Mouse (Mus musculus): ENCODE results near the gene Slc39a2. TPM values are rescaled to one million over a fixed set of nuclear protein-coding genes. Genes with fewer than 3 reads are reported as not detected.

Gene Slc39a2
- total RNA-seq, 1 experiment from 2014 or later: not detected

DNA sequence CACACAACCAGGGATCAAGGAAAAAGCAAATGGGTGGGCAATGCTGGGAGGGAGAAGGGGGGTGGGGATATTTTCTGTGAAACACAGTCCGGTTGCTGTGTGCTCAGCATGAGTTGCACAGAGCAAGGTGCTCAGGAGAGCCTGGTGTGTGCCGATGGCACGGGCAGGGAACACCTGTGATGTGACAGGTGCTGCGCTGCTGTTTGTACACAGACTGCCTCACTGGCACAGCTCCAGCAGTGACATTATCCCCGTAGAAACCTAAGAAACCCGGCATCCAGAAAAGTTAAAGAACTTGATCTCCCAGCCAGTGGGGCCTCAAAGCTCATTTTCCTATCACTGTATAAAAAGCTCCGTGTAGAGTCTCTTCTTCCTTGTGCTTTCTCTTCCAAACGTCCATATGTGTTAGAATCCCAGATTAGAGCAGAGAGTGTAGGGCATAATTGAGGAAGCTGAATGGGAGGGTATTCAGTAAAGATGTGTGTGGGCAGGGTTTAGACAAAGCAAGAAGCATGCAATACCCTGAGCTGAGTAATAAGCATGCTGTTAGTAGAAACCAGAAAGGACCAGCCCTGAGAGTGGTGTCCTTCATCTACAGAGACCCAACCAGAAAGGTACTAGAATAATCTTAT, 4.0 kb downstream of the Slc39a2 start:
- ATAC-seq (replicated peaks; ENCODE audit: insufficient number of reproducible peaks, low FRiP score, low TSS enrichment, poor library complexity, severe bottlenecking): no peak

GRCm38 (mm10) chr14:51899351-51899750, 6.7 kb downstream of the Slc39a2 start:
- no peak for ATAC-seq (replicated peaks; ENCODE audit: insufficient number of reproducible peaks, low FRiP score, low TSS enrichment, poor library complexity, severe bottlenecking)

GRCm38 (mm10) chr14:51902806-51903710, 10.4 kb downstream of the Slc39a2 start:
- peak; percentile 76 for ATAC-seq (replicated peaks; ENCODE audit: insufficient number of reproducible peaks, low FRiP score, low TSS enrichment, poor library complexity, severe bottlenecking)

DNA sequence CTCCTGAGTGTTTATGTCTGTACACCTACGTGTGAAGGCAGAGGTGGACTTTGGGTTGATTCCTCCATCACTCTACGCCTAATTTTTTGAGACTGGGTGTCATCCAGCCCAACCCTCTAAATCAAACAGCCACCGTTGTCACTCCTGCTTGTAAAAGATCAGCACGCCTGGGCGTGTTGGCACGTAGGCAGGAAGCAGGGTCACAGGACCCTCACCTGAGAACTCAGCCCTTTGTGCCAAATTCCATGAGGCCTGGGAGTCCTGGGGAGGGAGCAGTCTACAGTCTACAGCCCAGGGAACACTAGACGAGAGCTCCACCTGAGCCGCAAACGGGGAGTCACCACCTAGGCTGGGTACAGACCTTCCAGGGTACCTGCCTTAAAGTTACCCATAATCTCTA, 11.1 kb downstream of the Slc39a2 start:
- no peak for ATAC-seq (replicated peaks; ENCODE audit: insufficient number of reproducible peaks, low FRiP score, low TSS enrichment, poor library complexity, severe bottlenecking)

DNA sequence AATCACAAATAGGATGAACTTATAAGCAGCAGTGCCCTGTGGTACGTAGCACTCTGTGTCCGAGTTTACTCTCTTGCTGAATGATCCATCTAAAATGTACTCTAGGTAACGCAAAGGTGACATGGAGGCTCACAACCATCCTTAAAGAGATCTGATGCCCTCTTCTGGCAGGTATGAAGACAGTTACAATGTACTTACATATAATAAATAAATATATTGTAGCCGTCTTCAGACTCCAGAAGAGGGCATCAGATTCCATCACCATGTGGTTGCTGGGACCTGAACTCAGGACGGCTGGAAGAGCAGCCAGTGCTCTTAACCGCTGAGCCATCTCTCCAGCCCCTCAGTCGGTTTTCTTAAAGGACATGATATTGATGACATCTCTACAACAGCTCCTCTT, 12.0 kb downstream of the Slc39a2 start:
- ATAC-seq (replicated peaks; ENCODE audit: insufficient number of reproducible peaks, low FRiP score, low TSS enrichment, poor library complexity, severe bottlenecking): no peak

GRCm38 (mm10) chr14:51906102-51906501, 13.4 kb downstream of the Slc39a2 start:
- no peak for ATAC-seq (replicated peaks; ENCODE audit: insufficient number of reproducible peaks, low FRiP score, low TSS enrichment, poor library complexity, severe bottlenecking)

- no peak for ATAC-seq (replicated peaks; ENCODE audit: insufficient number of reproducible peaks, low FRiP score, low TSS enrichment, poor library complexity, severe bottlenecking)
These were observed 18.6 kb downstream of the Slc39a2 start for GRCm38 (mm10) chr14:51911301-51911700.

DNA sequence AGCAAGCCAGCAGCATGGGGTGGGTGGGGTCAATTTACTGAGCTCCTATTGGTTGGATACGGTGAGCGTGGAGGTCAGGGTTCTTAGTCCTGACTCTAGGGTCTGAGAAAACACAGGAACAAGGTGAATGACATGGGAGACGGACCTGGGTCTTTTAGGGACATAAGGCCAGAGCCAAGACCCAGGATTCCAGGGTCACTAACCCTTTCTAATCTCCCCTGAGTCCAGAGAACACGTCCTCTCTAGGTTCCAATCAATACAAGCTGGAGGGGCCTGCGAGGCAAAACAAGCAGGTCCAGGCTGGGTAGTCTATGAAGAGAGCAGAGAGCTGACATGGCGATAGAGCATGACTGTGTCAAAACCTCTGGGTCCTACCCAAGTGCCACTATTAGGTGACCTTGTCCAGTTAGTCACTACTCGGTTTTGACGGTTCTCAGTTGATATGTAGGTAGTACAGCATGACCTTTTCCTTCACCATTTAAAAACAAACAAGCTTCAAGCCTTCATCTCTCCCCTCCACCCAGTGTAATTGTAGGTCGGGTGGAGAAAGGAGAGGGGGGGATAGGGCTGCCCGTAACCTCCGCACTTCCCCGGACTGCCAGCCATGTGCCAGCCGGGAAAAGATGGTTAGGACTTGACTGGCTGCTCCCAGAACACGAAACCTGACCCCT, 19.8 kb downstream of the Slc39a2 start:
- no peak for ATAC-seq (replicated peaks; ENCODE audit: insufficient number of reproducible peaks, low FRiP score, low TSS enrichment, poor library complexity, severe bottlenecking)

DNA sequence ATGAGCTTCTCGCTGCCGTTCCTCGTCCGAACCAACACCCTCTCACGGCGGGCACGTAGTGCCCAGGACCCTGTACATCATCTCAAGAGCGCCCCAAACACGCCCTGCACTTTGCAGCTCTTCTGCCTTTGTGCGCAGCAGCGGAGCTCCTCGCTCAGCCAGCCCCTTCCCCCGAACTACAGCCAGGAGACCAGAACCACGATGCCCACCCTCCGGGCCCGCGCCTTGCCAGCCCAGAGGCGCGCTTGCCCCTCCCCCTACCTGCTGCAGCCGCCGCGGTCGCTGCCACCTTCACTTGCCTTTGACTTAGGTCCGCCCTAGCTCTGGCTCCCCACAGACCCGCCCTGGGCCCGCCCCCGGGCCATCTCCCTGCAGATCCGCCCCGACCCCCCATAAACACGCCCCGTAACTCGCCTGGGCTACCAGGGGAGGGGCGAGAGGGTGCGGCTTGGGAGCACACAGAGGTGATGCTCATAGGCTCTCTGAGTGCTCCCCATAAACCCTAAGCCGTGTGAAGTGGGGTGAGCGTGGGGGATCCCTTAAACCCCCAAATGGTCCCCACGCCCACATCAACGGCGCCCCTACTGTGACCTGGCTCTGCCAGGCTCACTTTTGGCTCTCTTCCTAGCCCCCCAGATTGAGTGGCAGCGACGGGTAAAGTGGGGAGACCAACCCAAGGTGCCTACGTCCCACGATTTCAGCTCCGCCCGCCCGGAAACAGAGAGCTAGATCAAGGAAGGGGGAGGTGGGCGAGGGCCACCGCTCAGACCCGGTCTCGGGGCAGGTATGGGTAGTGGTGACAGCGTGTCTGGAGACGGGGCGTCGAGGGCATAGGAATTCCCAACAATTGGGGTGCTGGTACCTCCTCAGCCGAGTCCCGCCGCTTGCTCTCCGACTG, 20.6 kb downstream of the Slc39a2 start:
- ATAC-seq (replicated peaks; ENCODE audit: insufficient number of reproducible peaks, low FRiP score, low TSS enrichment, poor library complexity, severe bottlenecking): peak; percentile 52

DNA sequence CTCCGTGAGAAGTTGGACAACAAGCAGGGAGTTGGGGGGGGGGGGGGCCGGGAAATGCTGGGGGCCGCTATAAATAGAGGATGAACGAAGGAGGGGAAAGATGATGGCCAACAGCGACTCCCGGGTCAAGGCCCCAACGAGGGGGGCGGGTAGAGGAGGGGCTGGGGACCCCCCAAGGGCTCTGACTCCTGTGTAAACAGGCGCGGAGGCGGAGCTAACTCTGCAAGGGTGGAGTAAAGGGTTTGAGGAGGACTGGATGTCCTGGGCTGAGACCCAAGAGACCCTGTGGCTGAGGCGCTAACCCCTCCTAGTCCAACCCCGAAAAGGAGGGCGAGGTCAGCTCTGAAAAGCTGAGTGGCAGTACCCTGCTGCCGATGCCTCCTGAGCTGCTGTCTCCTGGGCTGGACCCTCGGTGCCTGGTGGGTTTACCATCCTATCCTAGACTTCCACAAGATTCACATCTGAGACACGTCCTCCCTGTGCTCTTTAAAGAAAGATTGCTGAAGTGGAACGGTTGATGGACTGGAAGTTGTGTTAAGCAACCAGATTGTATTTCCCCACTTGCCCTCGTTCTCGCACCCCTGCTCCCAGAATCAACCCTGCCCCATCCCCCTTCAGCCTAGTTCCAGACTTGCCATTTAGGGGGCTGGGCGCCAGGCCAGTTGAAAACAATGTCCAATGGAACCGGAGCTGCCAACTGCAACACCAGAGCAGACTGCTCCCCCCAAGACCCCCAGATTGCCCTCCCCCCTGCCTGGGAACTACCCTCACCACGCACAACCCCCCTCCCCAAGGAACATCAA, 21.5 kb downstream of the Slc39a2 start, which contains the start of gene Ndrg2:
TSS of gene Ndrg2 (minus strand) at position 199 of the 803 bp plus-strand sequence.
- 0 out of 2 replicates have a peak, but pooled peaks have one; percentile 18 for ATAC-seq (replicated peaks; ENCODE audit: insufficient number of reproducible peaks, low FRiP score, low TSS enrichment, poor library complexity, severe bottlenecking)

DNA sequence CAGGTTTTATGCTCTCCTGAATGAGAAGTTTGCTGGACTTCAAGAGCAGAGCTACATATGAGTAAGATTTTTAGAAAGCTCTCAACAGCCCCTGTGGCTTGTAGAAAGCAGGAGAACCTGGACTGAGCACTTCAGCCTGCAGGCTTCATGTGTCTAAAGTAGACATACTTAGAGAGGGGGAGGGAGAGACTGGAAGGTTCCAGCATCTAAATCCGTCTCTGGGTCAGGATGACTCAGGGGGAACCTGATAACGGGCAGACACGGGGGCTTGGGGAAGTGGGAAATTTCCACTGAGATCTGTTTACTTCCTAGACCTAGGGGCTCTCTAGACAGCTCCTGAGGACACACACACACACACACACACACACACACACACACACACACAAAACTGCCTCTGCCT, 22.3 kb downstream of the Slc39a2 start:
- ATAC-seq (replicated peaks; ENCODE audit: insufficient number of reproducible peaks, low FRiP score, low TSS enrichment, poor library complexity, severe bottlenecking): no peak

- no peak for ATAC-seq (replicated peaks; ENCODE audit: insufficient number of reproducible peaks, low FRiP score, low TSS enrichment, poor library complexity, severe bottlenecking)
These were observed 23.9 kb downstream of the Slc39a2 start for GRCm38 (mm10) chr14:51916539-51916938.

DNA sequence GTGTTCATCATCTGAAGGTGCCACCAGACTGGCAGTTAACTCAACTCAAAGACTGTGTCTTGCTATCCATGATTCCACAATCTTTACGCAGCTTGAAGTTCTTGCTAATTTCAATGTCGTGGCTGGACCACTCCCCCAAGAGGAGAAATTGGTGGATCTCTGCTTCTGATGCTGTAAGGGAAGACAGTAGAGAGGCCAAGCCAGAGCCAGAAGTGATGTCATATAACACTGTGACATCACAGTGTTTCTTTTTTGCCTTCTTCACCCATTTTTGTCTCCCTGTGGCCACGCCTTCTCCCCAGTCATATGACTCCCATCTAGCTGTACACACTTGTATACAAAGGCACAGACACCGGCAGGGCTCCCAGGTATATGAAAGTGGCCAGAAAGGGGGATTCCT, 25.4 kb downstream of the Slc39a2 start, which contains the start of gene Tppp2:
TSS of gene Tppp2 (plus strand) at position 301 of the 400 bp plus-strand sequence.
- no peak for ATAC-seq (replicated peaks; ENCODE audit: insufficient number of reproducible peaks, low FRiP score, low TSS enrichment, poor library complexity, severe bottlenecking)

GRCm38 (mm10) chr14:51918966-51919365, 26.3 kb downstream of the Slc39a2 start:
- no peak for ATAC-seq (replicated peaks; ENCODE audit: insufficient number of reproducible peaks, low FRiP score, low TSS enrichment, poor library complexity, severe bottlenecking)

DNA sequence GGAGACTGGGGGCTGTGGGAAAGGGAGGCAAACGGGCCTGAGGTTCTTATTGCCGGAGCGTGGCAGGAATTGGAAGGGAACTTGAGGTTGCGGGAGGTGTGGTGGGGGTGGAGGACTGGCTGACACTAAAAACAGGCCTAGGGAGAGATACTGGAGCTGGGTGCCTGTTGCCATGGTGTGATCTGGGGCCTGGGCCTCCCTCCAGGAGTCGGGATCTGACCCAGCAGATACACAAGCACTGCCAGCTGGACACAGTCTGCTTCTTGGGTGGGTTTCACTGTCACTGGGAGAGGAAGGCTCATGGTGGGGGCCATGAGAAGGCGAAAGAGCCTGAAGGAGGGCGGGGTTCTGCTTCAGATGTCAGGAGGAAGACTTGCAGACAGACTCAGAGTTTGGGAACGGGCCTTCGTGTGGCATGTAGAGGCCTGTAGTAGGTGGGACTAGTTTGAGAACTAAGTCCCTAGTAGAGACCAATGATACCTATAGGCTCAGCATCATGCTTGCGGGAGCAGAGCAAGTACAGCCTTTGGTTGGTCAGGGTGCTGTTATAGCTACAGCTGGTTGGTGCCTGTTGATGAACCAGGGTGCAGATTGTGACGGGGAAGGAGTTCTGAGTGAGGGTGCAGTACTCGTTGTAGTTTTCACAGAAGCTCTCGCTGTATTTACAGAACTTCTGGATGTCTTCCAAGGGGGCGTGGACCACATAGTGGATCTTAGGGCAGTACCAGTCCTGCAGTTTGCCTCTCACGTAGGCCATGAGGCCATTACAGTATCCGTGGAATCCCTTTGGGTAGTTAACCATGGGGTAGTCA, 29.3 kb downstream of the Slc39a2 start:
- ATAC-seq (replicated peaks; ENCODE audit: insufficient number of reproducible peaks, low FRiP score, low TSS enrichment, poor library complexity, severe bottlenecking): no peak

DNA sequence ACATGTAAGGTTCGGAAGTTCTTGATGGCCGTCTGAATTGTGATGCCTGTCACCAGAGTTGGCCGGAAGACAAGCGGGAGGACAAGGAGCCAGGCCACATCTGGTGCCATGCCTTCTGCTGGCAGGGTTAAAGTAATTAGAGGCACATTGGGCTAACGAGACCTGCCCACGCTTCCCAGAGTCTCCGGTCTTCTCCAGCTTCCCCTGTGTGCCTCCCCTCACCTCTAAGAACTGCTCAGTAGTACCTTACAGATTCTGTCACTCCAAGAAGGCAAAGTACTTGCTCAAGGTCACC, 29.8 kb downstream of the Slc39a2 start, which contains the start of gene Rnase13:
TSS of gene Rnase13 (minus strand) at position 203 of the 295 bp plus-strand sequence.
- ATAC-seq (replicated peaks; ENCODE audit: insufficient number of reproducible peaks, low FRiP score, low TSS enrichment, poor library complexity, severe bottlenecking): no peak

GRCm38 (mm10) chr14:51922910-51923309, 30.2 kb downstream of the Slc39a2 start:
- ATAC-seq (replicated peaks; ENCODE audit: insufficient number of reproducible peaks, low FRiP score, low TSS enrichment, poor library complexity, severe bottlenecking): no peak

Data from monocyte, adult 5-6 weeks (primary cell).